Comparison of ENCODE assay signal across 15 mouse cellular contexts in genomic region chr6:144480648-144481528, GRCm38 (mm10).
A peak's percentile ranks its signal among the peaks of the same experiment; 100 is the strongest.
DNase-seq lines count a peak whose midpoint lies in the region; ATAC-seq and TF ChIP-seq lines count a peak whose summit lies in the region.
"Had no signal": no experiment of that assay in that cellular context is flagged by ENCODE, and none has a peak within 500 bp of the region (broad histone marks: within the 10 kb centered on the region; RNA-seq: fewer than 3 reads in every experiment).

No protein-coding gene starts in this region.

- H3K27me3 ChIP-seq in kidney, embryonic 16.5 days (ENCODE audit: insufficient read depth, low read length), result no peaks in the 10 kb centered on the region
- H3K27me3 ChIP-seq in forebrain, postnatal 0 days (ENCODE audit: insufficient read depth, low read length), result no peaks in the 10 kb centered on the region
- H3K27me3 ChIP-seq in midbrain, embryonic 12.5 days, result peaks cover 6% of the 10 kb centered on the region
- H3K27me3 ChIP-seq: liver, embryonic 13.5 days; Patski had no signal

- TF ChIP-seq CTCF in forebrain, postnatal 0 days (IDR thresholded peaks at IDR 0.05; ENCODE audit: low read depth), result no peak

- intact Hi-C loops in heart, postnatal 10 days (cut with DNase I), result no loop called here

- no peaks in the 10 kb centered on the region for H3K9me3 ChIP-seq in kidney, embryonic 16.5 days (ENCODE audit: low read length)
- no peaks in the 10 kb centered on the region for H3K9me3 ChIP-seq in forebrain, postnatal 0 days (ENCODE audit: low read length)
- 0 out of 2 replicates have a peak, but pooled peaks cover 3% of the 10 kb centered on the region for H3K9me3 ChIP-seq in midbrain, embryonic 12.5 days
- H3K9me3 ChIP-seq: liver, embryonic 13.5 days had no signal

- WGBS in kidney, embryonic 16.5 days, result 23% methylated on average over 5 of the region's 5 CpGs
- 9% methylated on average over 5 of the region's 5 CpGs for WGBS in forebrain, postnatal 0 days
- 6% methylated on average over 5 of the region's 5 CpGs for WGBS in midbrain, embryonic 12.5 days

- H3K36me3 ChIP-seq in kidney, embryonic 16.5 days (ENCODE audit: insufficient read depth, low read length), result no peaks in the 10 kb centered on the region
- no peaks in the 10 kb centered on the region for H3K36me3 ChIP-seq in forebrain, postnatal 0 days (ENCODE audit: insufficient read depth)
- H3K36me3 ChIP-seq in midbrain, embryonic 12.5 days, result no peaks in the 10 kb centered on the region
- H3K36me3 ChIP-seq: liver, embryonic 13.5 days had no signal

- H3K4me3 ChIP-seq in kidney, embryonic 16.5 days (ENCODE audit: low read length), result no peak overlapping the region
- H3K4me3 ChIP-seq in forebrain, postnatal 0 days (ENCODE audit: low read depth, low read length), result no peak overlapping the region
- no peak overlapping the region for H3K4me3 ChIP-seq in midbrain, embryonic 12.5 days
- H3K4me3 ChIP-seq: liver, embryonic 13.5 days had no signal

- ATAC-seq in kidney, embryonic 16.5 days (ENCODE audit: low FRiP score, low TSS enrichment), result peak; percentile 61; the same call in 1 of the 2 replicates
- peak; percentile 50 for ATAC-seq in forebrain, postnatal 0 days
- ATAC-seq in midbrain, embryonic 12.5 days (ENCODE audit: low FRiP score, low read depth), result peak; percentile 93
- ATAC-seq: Patski had no signal

- no peak overlapping the region for H3K9ac ChIP-seq in kidney, embryonic 16.5 days (replicated peaks; ENCODE audit: low read length)
- no peak overlapping the region for H3K9ac ChIP-seq in forebrain, postnatal 0 days
- no peak overlapping the region for H3K9ac ChIP-seq in midbrain, embryonic 12.5 days (replicated peaks)
- H3K9ac ChIP-seq: liver, embryonic 13.5 days had no signal

- no peak overlapping the region for H3K27ac ChIP-seq in kidney, embryonic 16.5 days (ENCODE audit: low read length)
- no peak overlapping the region for H3K27ac ChIP-seq in forebrain, postnatal 0 days (ENCODE audit: low read depth, low read length)
- H3K27ac ChIP-seq in midbrain, embryonic 12.5 days (replicated peaks), result peak overlapping the region; percentile 72
- H3K27ac ChIP-seq: liver, embryonic 13.5 days had no signal

- DNase-seq in kidney, postnatal 4 days, result no peak
- no peak for DNase-seq in forebrain, postnatal 0 days
- DNase-seq in retina, postnatal 7 days (ENCODE audit: low read depth, low spot score), result peak; percentile 17
- no peak for DNase-seq in frontal cortex, postnatal 10 days (ENCODE audit: low spot score in 2 of 2)
- DNase-seq in heart, postnatal 10 days, result no peak
- no peak for DNase-seq in right cerebral cortex, adult 18-20 months
- DNase-seq: B cell, adult 2 months; cerebellum, postnatal 36 days; kidney, adult 9 months; layer of hippocampus, postnatal 36 days; liver, embryonic 13.5 days had no signal

- 0 out of 2 replicates have a peak, but pooled peaks cover 6% of the 10 kb centered on the region for H3K4me1 ChIP-seq in kidney, embryonic 16.5 days (ENCODE audit: insufficient read depth, low read length)
- peaks cover 6% of the 10 kb centered on the region for H3K4me1 ChIP-seq in forebrain, postnatal 0 days (ENCODE audit: insufficient read depth)
- peaks cover 40% of the 10 kb centered on the region for H3K4me1 ChIP-seq in midbrain, embryonic 12.5 days
- H3K4me1 ChIP-seq: liver, embryonic 13.5 days had no signal

- H3K4me2 ChIP-seq in kidney, embryonic 16.5 days (replicated peaks; ENCODE audit: low read depth, low read length), result no peak overlapping the region
- no peak overlapping the region for H3K4me2 ChIP-seq in forebrain, postnatal 0 days (ENCODE audit: low read depth)
- peak overlapping the region; percentile 21 for H3K4me2 ChIP-seq in midbrain, embryonic 12.5 days (replicated peaks)
- H3K4me2 ChIP-seq: heart, embryonic 11.5 days; liver, embryonic 13.5 days had no signal
